Mouse (Mus musculus) kidney, adult 11 months (tissue): ENCODE measurements around the gene Commd8.
A peak's percentile ranks its signal among the peaks of the same experiment; 100 is the strongest.

Experiments used
- DNase-seq: peaks from one replicate; pipeline ENCODE4 v3.0.0; 2022

Commd8 gene

GRCm38 (mm10) chr5:72167594-72168284, at the start of gene Commd8:
Commd8 (minus strand) TSS chr5:72168189.
- peak; percentile 95 for DNase-seq

DNA sequence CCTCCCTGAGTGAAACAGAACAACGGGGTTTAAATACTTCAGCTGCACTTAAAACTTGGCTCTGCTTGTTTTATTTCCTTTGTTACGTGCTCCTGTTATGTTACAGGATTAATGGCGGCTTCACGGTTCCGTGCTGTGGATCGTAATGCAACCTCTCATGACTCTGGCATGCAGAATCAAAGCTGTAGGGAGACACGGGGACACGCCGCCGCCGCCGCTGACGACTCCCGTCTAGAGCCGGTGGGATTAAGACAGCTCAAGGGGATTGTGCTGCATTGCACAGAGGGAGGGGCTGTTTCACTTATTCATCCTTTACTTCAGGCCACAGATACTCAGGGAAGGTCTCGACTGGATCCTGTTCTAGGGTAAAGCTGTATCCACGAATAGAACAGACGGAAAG, 43.8 kb upstream of the Commd8 start:
- no peak for DNase-seq

DNA sequence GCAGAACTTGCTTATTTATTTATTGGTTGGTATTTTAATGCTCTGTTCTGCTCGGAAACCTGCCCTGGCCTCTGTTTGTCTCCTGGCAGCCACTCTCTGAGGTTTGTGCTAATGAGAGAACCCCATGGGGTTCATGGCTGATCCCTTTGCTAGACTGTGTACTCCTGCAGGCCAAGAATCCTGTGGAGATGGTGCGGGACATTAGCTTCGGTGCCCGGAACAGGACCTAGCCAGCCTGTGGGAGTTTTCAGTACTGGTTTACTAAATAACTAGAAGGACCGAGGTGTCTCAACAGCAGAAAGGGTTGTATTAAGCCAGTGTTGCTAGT, 42.8 kb upstream of the Commd8 start:
- DNase-seq = peak; percentile 86

DNA sequence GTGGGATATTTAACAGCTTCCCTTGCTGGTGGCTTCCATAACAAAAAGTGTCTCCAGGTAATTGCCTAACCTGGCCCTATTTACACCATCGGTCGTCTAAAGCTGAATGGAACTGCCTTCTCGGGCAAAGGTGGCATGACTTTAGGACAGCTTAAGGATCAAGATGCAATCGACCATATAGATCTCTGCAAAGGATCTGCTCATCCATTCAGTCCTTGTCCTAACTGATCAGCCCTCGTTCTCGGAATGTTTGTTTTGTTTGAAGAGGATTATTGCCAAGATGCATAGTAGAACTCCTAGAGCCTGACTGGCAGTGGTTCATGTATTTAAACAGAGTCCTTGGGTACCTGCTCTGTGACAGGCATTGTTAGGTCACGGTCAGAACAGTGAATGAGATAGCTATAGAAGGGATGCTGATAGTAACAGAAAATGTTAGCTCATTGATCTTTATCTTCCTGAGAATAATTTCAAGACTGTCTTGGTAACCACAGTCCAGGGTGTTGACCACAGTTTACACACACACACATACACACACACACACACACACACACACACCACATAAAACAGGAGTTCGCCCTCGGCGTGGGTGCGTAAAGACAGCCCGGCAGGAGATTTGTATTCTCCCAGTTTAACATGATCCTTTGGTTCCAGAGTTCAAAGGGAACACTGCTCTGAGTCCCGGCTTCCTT, 42.3 kb upstream of the Commd8 start:
- DNase-seq = peak; percentile 6

GRCm38 (mm10) chr5:72208515-72208914, 40.5 kb upstream of the Commd8 start:
- no peak for DNase-seq

- no peak for DNase-seq
These were observed 37.3 kb upstream of the Commd8 start for GRCm38 (mm10) chr5:72205271-72205670.

- no peak for DNase-seq
These were observed 36.5 kb upstream of the Commd8 start for GRCm38 (mm10) chr5:72204507-72204906.

DNA sequence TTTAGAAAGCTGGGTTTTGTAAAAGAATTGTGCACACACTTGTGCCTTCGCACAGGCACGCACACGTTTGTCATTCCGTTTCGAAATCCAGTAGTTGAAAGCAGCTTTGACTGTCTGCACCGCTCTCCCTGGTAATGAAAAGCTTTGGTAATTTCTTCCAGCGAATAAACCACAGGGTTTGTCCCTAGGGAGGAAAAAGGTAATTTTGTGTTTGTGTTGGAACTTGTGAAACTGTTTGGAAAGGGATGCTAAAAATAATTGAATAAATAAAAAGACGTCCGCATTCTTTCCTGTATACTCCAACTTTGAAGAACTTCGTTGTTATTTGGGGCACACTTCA, 35.7 kb upstream of the Commd8 start:
- no peak for DNase-seq

DNA sequence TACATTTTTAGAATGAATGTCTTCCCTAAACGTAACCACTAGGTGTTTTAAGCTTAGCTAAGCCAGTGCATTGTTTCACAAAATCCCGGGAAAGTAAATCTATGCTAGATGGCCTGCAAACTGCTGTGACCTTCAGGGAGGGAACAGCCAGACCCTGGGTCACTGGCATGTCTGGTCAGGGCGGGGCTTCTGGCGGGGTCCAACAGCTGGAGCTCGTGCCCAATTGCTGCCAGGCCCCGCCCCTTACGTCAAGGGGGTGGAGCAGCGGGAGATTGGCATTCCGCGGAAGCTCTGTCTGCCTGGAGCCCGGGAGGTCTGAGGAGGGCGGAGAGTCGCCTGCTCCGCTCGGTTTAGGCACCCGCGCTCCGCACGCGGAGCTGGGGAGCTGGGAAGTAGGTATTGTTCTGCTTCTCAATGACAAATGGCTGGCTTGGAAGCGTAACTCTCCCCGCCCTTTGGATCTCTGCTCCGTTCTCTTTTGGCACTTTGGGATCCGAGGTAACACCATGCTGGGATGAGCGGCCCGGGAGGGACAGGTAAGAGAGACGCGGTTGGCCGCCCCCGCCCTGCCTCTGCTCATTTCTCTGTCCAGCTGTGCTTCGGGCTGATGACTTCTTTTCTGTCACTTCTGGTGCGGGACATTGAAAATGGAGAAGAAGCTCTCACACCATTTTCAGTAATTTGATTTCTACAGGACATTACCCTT, 35.2 kb upstream of the Commd8 start:
- DNase-seq = peak; percentile 93

DNA sequence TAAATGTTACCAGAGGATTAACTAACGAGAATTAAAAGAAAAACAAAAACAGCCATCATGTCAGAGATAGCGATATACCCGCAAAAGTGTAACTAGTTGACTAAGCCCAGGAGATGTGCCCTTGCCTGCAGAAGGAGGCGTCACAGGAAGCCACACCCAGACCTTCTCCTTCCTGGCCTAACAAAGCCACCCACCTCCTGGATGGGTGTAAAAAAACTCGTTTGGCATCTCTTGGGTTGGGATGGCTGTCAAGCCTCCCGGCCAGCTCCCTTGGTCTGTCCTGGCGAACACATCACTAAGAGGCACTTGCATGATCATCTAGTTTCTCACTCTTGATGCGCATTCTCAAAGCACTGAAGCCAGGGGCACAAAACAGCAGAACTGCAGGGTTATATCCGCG, 34.0 kb upstream of the Commd8 start:
- peak; percentile 58 for DNase-seq

DNA sequence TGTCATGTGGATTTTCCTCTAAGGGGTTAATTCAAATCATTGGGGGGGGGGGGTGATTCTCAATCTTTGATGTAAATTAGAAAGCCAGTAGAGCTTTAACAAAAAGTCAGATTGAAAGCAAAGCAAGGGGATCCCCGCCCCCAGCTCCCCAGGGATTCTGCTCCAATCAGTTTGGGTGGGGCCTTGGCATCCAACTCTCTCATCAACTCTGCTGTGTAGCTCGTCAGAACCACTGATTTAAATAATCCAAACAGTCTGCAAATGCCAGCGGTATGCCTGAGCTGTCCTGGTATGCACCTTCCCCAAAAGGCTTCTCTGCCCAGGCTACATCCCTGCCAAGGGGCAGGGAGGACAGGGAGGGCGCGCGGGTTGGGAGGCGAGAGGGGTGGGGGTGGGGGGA, 33.6 kb upstream of the Commd8 start:
- DNase-seq = peak; percentile 35

GRCm38 (mm10) chr5:72195442-72195841, 27.5 kb upstream of the Commd8 start:
- DNase-seq = no peak

- no peak for DNase-seq
These were observed 23.9 kb upstream of the Commd8 start for GRCm38 (mm10) chr5:72191932-72192331.

DNA sequence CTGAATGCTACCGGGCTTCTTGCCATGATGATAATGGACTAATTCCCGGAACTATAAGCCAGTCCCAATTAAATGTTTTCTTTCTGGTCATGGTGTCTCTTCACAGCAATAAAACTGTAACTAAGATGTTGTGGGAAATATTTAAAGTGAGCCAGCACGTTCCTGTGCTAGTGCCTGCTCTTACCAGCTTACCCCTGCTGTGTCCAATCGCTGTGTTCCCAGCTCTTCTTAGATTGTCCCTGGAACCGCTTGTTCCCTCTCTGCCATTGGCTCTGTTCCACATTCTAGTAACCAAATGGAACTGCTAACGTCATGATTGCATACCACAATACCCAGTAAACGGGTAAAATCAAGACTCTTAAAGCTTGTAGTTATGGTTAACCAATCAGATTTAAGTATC, 23.2 kb upstream of the Commd8 start:
- DNase-seq = no peak

- no peak for DNase-seq
These were observed 16.6 kb upstream of the Commd8 start for GRCm38 (mm10) chr5:72184437-72185100.

DNA sequence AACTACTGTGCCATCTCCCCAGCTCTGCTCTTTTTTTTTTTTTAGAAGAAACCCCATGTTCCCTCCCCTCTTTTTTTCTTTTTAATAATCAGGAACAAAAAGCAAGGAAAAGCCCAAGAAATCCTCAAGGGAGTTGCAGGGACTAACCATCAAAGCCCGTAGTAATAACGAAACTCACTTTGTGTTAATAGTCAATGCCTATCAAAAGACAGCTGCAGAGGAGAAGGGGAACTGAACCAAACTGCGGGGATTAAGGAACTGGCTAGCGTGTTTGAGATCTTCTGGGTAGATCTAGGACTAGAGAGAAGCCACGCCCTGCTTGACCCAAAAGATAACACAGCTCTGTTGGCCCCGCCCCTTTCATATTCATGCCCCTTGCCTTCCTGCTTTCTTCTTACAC, 15.9 kb upstream of the Commd8 start:
- DNase-seq = no peak

- DNase-seq = no peak
These were observed 14.8 kb upstream of the Commd8 start for GRCm38 (mm10) chr5:72182804-72183203.

DNA sequence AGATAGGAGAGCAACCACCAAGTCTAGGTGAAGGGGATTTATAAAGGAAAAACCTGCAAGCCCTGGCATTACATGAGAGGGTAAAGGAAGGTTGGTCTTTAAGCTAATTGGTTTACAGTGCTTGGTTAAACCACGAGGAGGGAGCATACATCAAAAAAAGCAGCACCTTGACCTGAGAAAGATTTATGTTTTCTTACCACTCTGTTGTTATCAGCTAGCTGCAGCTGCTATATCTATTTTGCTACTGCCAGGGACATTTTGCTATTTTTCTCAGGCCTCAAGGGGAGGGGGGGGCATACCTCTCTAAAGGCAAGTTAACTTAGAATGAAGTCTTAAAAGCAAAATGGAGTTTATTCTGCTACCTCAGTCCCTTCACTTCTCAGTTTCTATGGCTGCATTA, 13.2 kb upstream of the Commd8 start:
- no peak for DNase-seq

GRCm38 (mm10) chr5:72175530-72175929, 7.5 kb upstream of the Commd8 start:
- DNase-seq = no peak

DNA sequence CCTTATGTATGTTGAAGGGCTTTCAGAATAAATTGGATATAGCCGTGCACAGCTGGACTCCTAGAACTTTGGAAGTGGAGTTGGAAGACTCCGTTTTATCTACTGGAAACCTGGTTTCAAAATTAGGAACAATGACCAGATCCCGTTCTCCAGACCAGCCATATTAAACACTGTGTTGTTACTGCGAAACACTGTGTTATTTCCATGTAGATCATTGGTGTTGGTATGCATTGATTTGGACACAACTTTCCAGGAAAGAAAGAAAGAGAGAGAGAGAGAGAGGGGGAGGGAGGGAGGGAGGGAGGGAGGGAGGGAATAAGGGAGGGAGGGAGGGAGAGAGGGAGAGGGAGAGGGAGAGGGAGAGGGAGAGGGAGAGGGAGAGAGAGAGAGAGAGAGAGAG, 7.1 kb upstream of the Commd8 start:
- DNase-seq = no peak

DNA sequence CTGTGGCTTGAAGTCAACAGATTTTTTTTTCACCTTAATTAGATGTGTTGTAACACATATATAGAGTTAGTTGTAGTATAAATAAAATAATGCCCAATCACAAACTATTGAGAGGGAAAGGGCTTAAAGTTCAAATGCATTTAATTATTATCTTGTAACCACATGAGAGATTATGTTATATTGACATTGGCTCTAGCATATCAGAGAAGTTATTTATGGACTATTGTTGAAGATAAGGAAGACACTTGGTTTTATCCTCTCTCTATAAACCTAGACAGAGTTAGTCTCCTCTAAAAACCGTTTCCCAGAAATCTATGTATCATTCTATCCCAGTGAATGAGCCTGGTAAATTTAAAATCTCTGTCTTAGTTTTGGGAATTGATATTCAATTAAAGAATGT, 5.5 kb upstream of the Commd8 start:
- DNase-seq = no peak

DNA sequence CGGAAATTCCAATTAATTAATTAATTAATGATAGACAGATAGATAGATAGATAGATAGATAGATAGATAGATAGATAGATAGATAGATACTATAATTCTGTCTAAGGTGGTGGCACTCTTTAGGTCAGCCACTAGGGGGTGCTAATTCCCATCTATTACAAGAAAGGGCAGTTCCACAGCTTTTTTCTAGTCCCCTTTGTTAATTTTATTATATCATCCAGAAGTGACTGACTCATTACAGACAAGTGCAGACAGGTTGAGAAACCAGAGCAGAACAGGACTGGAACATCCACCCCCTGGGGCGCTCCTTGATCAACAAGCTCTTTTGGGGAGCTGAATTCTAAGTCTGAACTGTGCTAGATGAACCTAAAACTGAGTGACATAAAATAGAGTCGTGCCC, 4.7 kb upstream of the Commd8 start:
- peak; percentile 4 for DNase-seq

DNA sequence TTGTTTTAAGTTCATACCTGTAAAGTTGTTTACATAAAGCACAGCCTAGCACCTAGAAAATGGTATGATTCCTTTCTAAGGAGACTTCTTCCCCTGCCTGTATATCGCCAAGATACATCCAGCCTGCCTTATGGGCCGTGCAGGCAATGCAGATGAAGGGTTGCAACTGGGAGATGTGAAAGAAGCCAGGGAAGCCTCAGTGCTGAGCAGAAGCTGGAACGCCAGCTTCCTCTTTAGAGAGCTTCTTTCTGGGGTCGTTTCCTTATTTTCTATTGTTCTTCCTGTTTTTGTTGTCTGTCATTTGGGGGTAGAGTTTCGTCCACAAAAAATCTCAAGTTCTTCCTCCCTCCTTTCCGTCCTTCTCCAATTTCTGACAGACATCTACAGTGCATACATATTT, 2.1 kb upstream of the Commd8 start:
- DNase-seq = no peak

DNA sequence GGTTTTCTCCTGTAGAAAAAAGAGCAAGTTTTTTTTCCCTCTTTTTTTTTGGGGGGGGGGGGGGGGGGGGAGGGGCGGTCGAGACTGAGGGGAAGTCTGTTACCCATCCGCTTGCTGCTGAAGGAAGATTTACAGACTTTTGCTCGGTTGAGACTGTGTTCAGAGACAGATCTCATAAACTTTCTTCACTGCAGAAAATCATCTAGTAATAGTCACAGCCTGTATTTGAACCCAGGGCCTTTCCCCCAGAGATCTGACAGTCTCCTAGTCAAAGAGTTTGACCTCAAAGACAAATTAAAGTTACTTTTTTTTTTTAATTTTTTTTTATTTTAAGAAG, 264 bp upstream of the Commd8 start:
- no peak for DNase-seq
